Mouse (Mus musculus) brain, embryonic 14.5 days (tissue): ENCODE measurements around the gene Aldh8a1.

ENCODE experiments used
- CTCF ChIP-seq: fragments of 200-500 bp; IDR thresholded peaks from 2 replicates; pipeline ENCODE4 v1.5.1; 2012; ENCODE audit warnings: inconsistent platforms, mild to moderate bottlenecking, moderate library complexity, borderline replicate concordance; ENCODE audit not compliant: insufficient read depth, insufficient read length; ENCODE audit errors: extremely low read depth
- POLR2A ChIP-seq: fragments of 200-500 bp; IDR thresholded peaks from 2 replicates; pipeline ENCODE4 v1.6.1; 2012; ENCODE audit warnings: mild to moderate bottlenecking, inconsistent platforms, borderline replicate concordance; ENCODE audit not compliant: poor library complexity, insufficient read depth, insufficient read length, severe bottlenecking; ENCODE audit errors: extremely low read depth

- TF ChIP-seq CTCF, result no peak
- TF ChIP-seq POLR2A, result no peak
These were observed 16.3 kb downstream of the Aldh8a1 start for GRCm38 (mm10) chr10:21393390-21393789.
